Mouse (Mus musculus) midbrain, embryonic 16.5 days (tissue): Measurements from ENCODE around the gene Klk4. TPM values are rescaled to one million over a fixed set of nuclear protein-coding genes. Genes with fewer than 3 reads are reported as not detected.

Experiments used
- ATAC-seq: fragments of 200-750 bp; cut with Nextera tagmentation; 2 replicates; pipeline ENCODE4 v1.8.0; 2017; ENCODE audit warnings: moderate TSS enrichment
- H3K27ac ChIP-seq: fragments of 300-500 bp; sonication (generic); 2 replicates; pipeline ENCODE4 v1.5.1; 2014; ENCODE audit warnings: mild to moderate bottlenecking, low read length, mixed read lengths
- H3K27me3 ChIP-seq: fragments of 300-500 bp; sonication (generic); 2 replicates; pipeline ENCODE4 v1.6.1; 2014; ENCODE audit warnings: low read depth, low read length, mixed read lengths; ENCODE audit not compliant: control insufficient read depth, insufficient read depth
- H3K36me3 ChIP-seq: fragments of 300-500 bp; sonication (generic); 2 replicates; pipeline ENCODE4 v1.6.1; 2014; ENCODE audit warnings: mild to moderate bottlenecking, low read length, moderate library complexity, mixed read lengths; ENCODE audit not compliant: control insufficient read depth, insufficient read depth
- H3K4me1 ChIP-seq: fragments of 300-500 bp; sonication (generic); 2 replicates; pipeline ENCODE4 v1.6.1; 2014; ENCODE audit warnings: mild to moderate bottlenecking, low read length, mixed read lengths; ENCODE audit not compliant: control insufficient read depth, insufficient read depth
- H3K4me2 ChIP-seq: fragments of 300-500 bp; sonication (generic); 2 replicates; pipeline ENCODE4 v1.6.1; 2014; ENCODE audit warnings: mild to moderate bottlenecking, low read length, mixed read lengths
- H3K4me3 ChIP-seq: fragments of 300-500 bp; sonication (generic); 2 replicates; pipeline ENCODE4 v1.5.1; 2014; ENCODE audit warnings: low read depth, mild to moderate bottlenecking, low read length, moderate library complexity, mixed read lengths
- H3K9ac ChIP-seq: fragments of 300-500 bp; sonication (generic); 2 replicates; pipeline ENCODE4 v1.6.1; 2014; ENCODE audit warnings: low read depth, low read length, mixed read lengths
- H3K9me3 ChIP-seq: fragments of 300-500 bp; sonication (generic); replicated peaks from 2 replicates; pipeline ENCODE4 v1.6.1; 2014; ENCODE audit warnings: mild to moderate bottlenecking, low read length, mixed read lengths; ENCODE audit not compliant: control insufficient read depth, poor library complexity, severe bottlenecking
- WGBS: fragments of 180-500 bp; shearing (Covaris S2); extraction: QIAGEN DNeasy Blood & Tissue Kit; methylation state at CpG from one replicate; pipeline ENCODE4 v1.1.7; 2014; 5-methylcytosine and 5-hydroxymethylcytosine counted together
- polyA plus RNA-seq: library from polyadenylated mRNA; unstranded; fragments of >200 nt; fragmentation: Nextera tagmentation; extraction: Ambion mirVana; gene quantifications from 2 replicates; pipeline ENCODE4 v1.2.1, GENCODE M21; 2015

Klk4 gene
- polyA plus RNA-seq, 1 experiment from 2014 or later = 0.39 TPM

GRCm38 (mm10) chr7:43873237-43873636 is 7.7 kb upstream of the Klk4 start:
- H3K9me3 ChIP-seq = no peaks in the 10 kb centered on the region
- H3K9ac ChIP-seq = no peak overlapping the region
- no peak overlapping the region for H3K4me3 ChIP-seq
- ATAC-seq = peak; percentile 70; the same call in 1 of the 2 replicates
- no peaks in the 10 kb centered on the region for H3K4me1 ChIP-seq
- H3K27me3 ChIP-seq = no peaks in the 10 kb centered on the region
- no peak overlapping the region for H3K27ac ChIP-seq
- H3K36me3 ChIP-seq = no peaks in the 10 kb centered on the region
- WGBS = 5% methylated on average over 10 of the region's 10 CpGs
- H3K4me2 ChIP-seq = no peak overlapping the region

- Histone ChIP-seq H3K4me2 (no peak overlapping the region), H3K27me3 (no peaks in the 10 kb centered on the region), H3K4me1 (no peaks in the 10 kb centered on the region), H3K9me3 (no peaks in the 10 kb centered on the region), H3K36me3 (no peaks in the 10 kb centered on the region), H3K9ac (no peak overlapping the region), H3K4me3 (no peak overlapping the region), H3K27ac (no peak overlapping the region)
- 77% methylated on average over 3 of the region's 3 CpGs for WGBS
- peak; percentile 45; the same call in 1 of the 2 replicates for ATAC-seq
Measured at GRCm38 (mm10) chr7:43873674-43874073, 7.3 kb upstream of the Klk4 start.

- Histone ChIP-seq H3K4me1 (no peaks in the 10 kb centered on the region), H3K27ac (no peak overlapping the region), H3K27me3 (no peaks in the 10 kb centered on the region), H3K36me3 (no peaks in the 10 kb centered on the region), H3K9ac (no peak overlapping the region), H3K4me2 (no peak overlapping the region), H3K4me3 (no peak overlapping the region), H3K9me3 (no peaks in the 10 kb centered on the region)
- ATAC-seq = no peak
- WGBS = 87% methylated on average over 6 of the region's 6 CpGs
Measured at GRCm38 (mm10) chr7:43874868-43875375, 6.0 kb upstream of the Klk4 start.

- no peak overlapping the region for H3K4me2 ChIP-seq
- ATAC-seq = no peak
- H3K36me3 ChIP-seq = no peaks in the 10 kb centered on the region
- H3K27me3 ChIP-seq = no peaks in the 10 kb centered on the region
- 81% methylated on average over 4 of the region's 4 CpGs for WGBS
- H3K4me3 ChIP-seq = no peak overlapping the region
- no peak overlapping the region for H3K9ac ChIP-seq
- H3K27ac ChIP-seq = no peak overlapping the region
- H3K9me3 ChIP-seq = no peaks in the 10 kb centered on the region
- no peaks in the 10 kb centered on the region for H3K4me1 ChIP-seq
Measured at GRCm38 (mm10) chr7:43876444-43876843, 4.5 kb upstream of the Klk4 start.

GRCm38 (mm10) chr7:43878281-43878680 is 2.7 kb upstream of the Klk4 start:
- Histone ChIP-seq H3K4me3 (no peak overlapping the region), H3K36me3 (no peaks in the 10 kb centered on the region), H3K9me3 (no peaks in the 10 kb centered on the region), H3K27ac (no peak overlapping the region), H3K27me3 (no peaks in the 10 kb centered on the region), H3K4me1 (no peaks in the 10 kb centered on the region), H3K4me2 (no peak overlapping the region), H3K9ac (no peak overlapping the region)
- 60% methylated on average over 1 of the region's 1 CpGs for WGBS
- ATAC-seq = no peak

- H3K4me3 ChIP-seq = no peak overlapping the region
- 17% methylated on average over 4 of the region's 4 CpGs for WGBS
- no peak for ATAC-seq
- H3K4me1 ChIP-seq = no peaks in the 10 kb centered on the region
- H3K36me3 ChIP-seq = no peaks in the 10 kb centered on the region
- no peak overlapping the region for H3K27ac ChIP-seq
- no peaks in the 10 kb centered on the region for H3K27me3 ChIP-seq
- H3K4me2 ChIP-seq = no peak overlapping the region
- no peaks in the 10 kb centered on the region for H3K9me3 ChIP-seq
- no peak overlapping the region for H3K9ac ChIP-seq
Measured at GRCm38 (mm10) chr7:43882346-43882745, 1.4 kb downstream of the Klk4 start.

- Histone ChIP-seq H3K27me3 (no peaks in the 10 kb centered on the region), H3K27ac (no peak overlapping the region), H3K9ac (no peak overlapping the region), H3K9me3 (no peaks in the 10 kb centered on the region), H3K36me3 (no peaks in the 10 kb centered on the region), H3K4me3 (no peak overlapping the region), H3K4me1 (no peaks in the 10 kb centered on the region), H3K4me2 (no peak overlapping the region)
- ATAC-seq = no peak
- 22% methylated on average over 4 of the region's 4 CpGs for WGBS
Measured at GRCm38 (mm10) chr7:43882811-43883210, 1.9 kb downstream of the Klk4 start.

- H3K4me2 ChIP-seq = peak overlapping the region; percentile 43; the same call in 1 of the 2 replicates
- no peaks in the 10 kb centered on the region for H3K9me3 ChIP-seq
- 11% methylated on average over 14 of the region's 14 CpGs for WGBS
- no peak overlapping the region for H3K4me3 ChIP-seq
- no peaks in the 10 kb centered on the region for H3K27me3 ChIP-seq
- H3K36me3 ChIP-seq = no peaks in the 10 kb centered on the region
- no peak overlapping the region for H3K27ac ChIP-seq
- H3K4me1 ChIP-seq = no peaks in the 10 kb centered on the region
- H3K9ac ChIP-seq = peak overlapping the region; percentile 46; the same call in 1 of the 2 replicates
- ATAC-seq = peak; percentile 39
Measured at GRCm38 (mm10) chr7:43883547-43883946, 2.6 kb downstream of the Klk4 start.

- WGBS = 63% methylated on average over 5 of the region's 5 CpGs
- Histone ChIP-seq H3K4me3 (no peak overlapping the region), H3K27me3 (no peaks in the 10 kb centered on the region), H3K9ac (no peak overlapping the region), H3K36me3 (no peaks in the 10 kb centered on the region), H3K9me3 (no peaks in the 10 kb centered on the region), H3K4me1 (no peaks in the 10 kb centered on the region), H3K27ac (no peak overlapping the region), H3K4me2 (no peak overlapping the region)
- no peak for ATAC-seq
Measured at GRCm38 (mm10) chr7:43891365-43891764, 10.4 kb downstream of the Klk4 start.
